Mouse (Mus musculus) cerebellum, adult (tissue): ENCODE measurements at regions not wholly inside any gene's neighbourhood (a gene's known extent, or its start where the extent isn't known, plus 50 kb on each side); places are given as distances from the start of the nearest gene placed in this dataset.

Experiments used
- ATAC-seq: cut with Nextera tagmentation; 2 replicates; pipeline ENCODE4 v1.9.2; 2017; ENCODE audit warnings: mild to moderate bottlenecking, moderate library complexity, mixed read lengths; ENCODE audit not compliant: insufficient number of reproducible peaks, low FRiP score, low TSS enrichment

- ATAC-seq, result no peak
Measured at GRCm38 (mm10) chr8:35877581-35877980, 112.0 kb downstream of the Gm19410 start.

- ATAC-seq, result no peak
Measured at GRCm38 (mm10) chr8:35881810-35882209, 116.2 kb downstream of the Gm19410 start.

DNA sequence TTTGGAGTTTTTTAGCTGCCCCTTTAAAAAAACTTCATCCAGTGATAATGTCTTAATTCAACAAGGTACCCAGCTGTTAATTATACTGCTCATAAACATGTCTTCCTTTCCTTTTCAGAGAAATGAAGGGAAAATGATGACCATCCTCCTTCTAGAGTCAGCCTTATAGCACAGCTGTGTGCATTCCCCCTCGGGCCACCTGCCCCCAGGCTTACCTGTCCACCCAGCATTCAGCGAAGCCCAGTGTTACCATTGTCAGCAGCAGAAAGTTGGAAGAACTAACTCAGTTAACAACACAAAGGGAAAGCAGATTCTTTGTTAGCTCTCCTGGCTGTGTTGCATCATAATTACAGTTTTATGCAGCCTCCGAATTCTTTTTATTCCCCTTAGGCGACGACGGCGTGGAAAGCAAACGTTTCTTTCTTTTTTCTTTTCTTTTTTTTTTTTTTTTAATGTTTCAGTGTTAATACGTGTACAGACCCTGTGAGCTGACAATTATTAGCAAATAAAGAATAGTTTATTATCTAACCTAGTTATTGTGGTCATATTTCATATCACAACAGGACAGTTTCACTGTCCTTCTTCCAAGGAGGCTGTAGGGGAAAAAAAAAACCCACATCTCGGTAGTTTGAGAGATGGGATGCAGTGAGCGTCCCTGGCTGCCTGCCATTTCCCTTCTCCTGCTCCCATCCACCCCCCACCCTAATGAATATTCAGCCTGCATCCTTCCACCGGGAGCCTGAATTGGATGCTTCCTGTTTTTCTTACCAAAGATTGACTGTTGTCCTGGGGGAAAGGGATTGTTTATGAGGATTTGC, 117.3 kb downstream of the Gm19410 start:
- no peak for ATAC-seq

DNA sequence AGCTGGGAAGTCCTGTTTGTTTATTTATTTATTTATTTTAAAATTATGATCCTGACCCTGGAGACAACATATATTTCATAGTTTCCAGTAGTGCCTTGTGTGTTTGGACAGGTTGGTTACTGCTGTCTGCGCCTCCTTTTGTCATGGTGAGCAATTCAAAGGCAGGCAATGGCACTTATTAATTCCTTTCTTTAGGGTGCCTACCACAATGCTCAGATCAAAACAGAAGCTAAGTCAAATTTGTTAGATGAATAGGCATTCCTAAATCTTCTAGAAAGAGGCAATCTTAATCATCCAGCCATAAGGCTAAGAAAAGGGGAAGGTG, 117.8 kb downstream of the Gm19410 start:
- ATAC-seq, result no peak

DNA sequence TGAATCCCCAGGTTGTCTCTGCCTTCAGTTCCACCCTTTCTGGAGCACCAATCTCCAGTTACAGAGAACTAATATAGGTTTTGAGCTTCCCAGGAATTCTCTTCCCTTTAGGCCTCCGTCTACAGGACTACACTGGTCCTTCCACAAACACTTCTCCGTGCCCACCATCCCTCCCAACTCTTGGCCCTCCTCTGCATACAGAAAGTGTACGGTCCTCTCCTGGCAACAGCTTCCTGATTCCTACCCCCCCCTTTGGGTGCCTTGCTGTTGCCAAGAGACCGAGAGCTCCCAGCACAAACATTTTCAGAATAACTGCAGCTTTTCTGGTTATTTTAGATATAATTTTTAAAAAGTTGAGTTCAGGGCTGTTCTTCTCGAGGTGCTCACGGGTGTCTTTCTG, 119.0 kb downstream of the Gm19410 start:
- ATAC-seq, result no peak

DNA sequence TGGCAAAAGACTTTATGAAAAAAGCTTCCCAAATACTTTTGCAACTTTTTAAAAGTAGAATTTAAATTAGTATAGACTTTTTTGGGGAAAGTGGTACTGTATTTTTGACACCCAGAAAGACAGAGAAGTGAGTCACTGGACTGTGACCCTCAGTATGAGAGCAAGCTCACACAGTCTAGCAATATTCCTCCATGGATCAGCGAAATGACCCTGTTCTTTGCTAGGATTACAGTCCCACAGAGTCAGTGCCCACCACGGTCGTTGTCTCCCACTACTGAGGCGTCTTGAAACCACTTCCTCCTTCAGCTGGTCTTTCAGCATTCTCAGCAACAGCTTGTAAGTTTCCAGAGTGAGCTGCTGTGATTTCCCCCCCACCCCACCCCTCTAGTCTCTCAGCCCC, 124.5 kb downstream of the Gm19410 start:
- no peak for ATAC-seq

DNA sequence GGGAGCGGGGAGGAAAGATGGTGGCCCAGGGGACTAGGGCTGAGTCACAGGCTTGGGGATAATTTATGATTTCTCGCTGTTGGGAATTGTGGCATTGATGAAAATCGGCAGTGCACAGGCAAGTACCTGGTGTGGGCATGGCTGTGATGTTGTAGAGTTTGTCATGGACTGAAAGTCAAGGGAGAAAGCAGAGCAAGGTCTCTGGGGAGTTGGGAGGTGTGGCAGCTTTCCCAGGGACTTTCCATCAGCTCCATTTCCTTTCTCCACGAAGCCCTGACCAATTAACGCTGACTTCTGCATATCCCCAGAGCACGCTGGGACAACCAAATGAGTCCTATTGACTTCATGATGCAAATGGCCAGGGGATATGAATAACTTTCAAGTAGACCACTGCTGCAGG, 126.2 kb downstream of the Gm19410 start:
- no peak for ATAC-seq

DNA sequence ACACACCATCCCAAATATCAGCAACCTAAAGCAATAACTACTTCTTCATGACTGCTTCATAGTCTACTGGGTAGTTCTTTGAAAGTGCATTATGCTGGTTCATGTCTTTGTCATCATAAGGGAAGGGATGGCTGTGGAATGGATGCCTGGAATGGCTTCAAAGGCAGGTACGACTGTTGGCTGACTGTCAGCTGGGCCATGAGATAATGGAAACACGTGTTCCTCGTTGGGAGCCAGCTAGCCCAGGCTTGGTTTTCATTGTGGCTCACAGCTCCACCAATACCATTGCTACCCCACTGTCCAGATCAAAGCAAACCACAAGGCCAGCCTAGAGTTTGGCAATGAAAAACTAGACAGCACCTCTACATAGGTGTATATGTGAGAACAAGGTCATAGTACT, 132.9 kb downstream of the Gm19410 start:
- no peak for ATAC-seq

GRCm38 (mm10) chr8:35901490-35901889, 135.9 kb downstream of the Gm19410 start:
- ATAC-seq, result peak; percentile 57

DNA sequence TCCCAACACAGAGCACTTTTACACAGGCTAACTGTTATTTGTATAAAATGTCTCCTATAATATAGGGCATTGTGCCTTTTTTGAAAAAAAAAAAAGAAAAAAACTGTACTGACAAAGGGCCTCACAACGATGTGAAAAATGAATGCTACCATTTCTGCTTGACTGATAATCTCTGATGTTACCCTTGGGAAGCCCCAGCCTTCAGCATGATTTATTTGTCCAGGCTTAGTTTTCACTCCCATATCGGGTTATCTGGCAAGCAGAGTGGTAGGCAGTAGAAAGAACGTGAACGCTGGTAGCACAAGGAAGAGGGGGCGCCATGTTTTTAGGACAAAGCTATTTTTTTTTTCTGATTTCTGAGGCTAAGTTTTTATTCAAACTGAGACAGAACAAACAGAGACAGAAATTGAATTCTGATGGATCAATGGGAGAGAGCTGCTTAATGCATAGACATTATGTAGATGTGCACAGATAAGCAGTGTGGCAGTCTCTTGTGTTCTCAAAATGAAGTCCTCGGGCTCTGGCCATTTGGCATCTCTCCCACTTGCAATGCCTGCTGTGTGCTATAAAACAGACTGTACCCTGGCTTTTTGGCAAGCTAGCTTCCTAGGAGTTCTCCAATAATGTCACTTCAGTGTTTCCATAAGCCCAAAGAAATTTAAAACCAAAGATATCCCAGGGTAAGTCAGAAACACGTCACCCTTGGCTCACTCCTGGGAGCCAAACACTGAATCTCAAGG, 139.3 kb downstream of the Gm19410 start:
- ATAC-seq, result peak; percentile 63; the same call in 1 of the 2 replicates

DNA sequence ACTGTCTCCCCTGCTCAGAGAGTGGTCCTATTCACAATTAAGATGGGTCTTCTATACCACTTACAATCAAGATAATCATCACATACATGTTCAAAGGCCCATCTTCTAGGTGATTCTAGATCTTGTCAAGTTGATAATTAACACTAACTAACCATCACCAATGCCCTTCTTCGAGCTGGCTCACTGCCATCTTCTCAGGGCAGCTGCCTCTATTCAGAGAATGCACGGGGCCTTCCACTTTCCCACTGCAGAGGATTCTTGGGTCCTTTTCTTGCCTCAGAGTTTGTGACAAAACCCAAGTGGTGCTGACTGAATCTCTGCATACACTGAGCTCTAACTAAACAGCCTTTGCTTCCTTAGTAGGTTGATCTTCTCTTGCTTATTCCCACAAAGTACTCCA, 142.4 kb downstream of the Gm19410 start:
- no peak for ATAC-seq

DNA sequence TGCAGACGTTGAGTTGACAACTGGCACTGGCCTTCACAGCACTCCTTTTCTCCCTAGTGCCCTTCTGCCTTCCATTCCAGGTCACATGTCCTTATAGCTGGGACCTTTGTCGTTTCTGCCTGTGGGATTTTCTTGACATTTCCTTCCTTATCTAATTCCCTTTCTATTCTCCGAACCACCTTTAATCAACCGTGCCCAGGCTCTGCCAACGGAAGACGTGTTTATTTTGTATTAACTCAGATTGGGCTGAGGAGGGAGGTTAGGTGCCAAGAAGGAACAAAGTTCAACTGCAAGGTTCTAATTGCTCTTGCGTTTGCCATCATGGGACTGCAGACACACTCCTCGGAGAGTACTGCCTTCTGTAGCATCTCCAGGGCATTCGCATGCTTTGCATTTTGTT, 146.7 kb downstream of the Gm19410 start:
- ATAC-seq, result no peak

DNA sequence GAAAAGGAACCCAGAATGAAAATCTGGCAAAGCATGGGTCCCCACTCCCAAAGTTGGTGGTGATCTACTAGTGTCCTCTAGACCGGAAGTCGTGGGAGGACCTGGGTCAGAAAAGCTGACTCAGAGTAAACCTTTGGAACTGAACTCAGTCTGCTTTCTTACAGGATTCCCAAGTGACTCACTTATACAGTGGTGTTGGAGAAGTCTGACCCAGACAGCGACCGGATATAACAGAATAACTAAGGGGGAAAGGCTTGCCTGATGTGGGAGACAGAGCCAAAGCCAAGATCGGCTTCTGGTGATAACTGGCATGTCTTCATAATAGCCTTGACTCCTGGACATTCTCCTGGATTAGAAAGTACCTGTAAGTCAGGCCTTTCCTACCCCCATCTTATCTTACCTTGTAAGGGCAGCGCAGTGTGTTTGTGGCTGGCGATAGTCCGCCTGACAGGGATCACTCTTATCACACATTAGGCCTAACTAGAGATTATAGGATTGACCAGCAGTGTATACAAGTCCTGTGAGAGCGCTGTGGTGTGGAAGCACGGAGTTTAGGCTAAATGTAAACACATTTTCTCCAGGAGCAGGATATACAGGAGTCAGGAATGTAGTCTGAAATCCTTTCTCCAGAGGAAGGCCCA, 150.4 kb downstream of the Gm19410 start:
- no peak for ATAC-seq

GRCm38 (mm10) chr8:35917573-35917972, 152.0 kb downstream of the Gm19410 start:
- ATAC-seq, result no peak

DNA sequence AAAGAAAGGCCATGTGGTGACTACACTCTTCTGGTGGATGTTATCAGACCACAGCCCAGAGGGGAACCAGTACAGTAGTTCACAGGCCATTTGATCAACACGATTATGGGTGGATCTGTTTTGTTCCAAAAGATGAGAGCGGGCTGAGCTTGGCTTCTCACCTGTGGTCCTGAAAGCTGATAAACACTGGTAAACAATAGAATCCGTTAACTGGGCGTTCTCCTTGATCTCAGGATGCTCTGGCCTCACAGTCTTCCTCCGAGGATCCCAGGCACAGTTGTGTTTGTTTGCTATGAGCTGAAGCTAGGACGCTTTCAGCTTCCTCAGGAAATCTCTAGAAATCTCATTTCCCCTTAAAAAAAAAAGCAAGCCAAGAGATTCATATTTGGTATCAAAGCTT, 153.9 kb downstream of the Gm19410 start:
- ATAC-seq, result no peak

- ATAC-seq, result no peak
Measured at GRCm38 (mm10) chr8:35919859-35920675, 154.5 kb downstream of the Gm19410 start.

DNA sequence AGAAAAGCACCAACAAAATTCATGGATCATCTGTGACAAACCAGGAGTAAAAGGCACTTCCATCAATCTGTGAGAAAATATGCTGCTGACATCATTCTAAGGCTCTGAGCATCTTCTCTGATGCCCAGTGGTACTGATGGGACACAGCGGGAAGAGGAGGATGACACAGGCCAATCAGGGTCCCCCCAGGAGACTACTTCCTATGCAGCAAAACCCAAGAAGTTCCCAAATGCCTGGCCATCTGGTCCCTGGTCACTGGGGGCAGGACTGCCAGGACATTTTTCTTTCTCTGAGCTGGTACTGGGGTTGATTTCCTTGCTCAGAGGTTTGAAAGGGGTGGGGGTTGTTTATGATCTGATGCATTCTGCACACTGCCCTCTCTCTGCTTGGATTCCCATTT, 158.4 kb downstream of the Gm19410 start:
- peak; percentile 95 for ATAC-seq

- no peak for ATAC-seq
Measured at GRCm38 (mm10) chr8:35927408-35927871, 161.8 kb downstream of the Gm19410 start.

GRCm38 (mm10) chr8:35930291-35930690, 164.7 kb downstream of the Gm19410 start:
- ATAC-seq, result no peak
